Mouse (Mus musculus): ENCODE results near the gene Cdhr2. TPM values are rescaled to one million over a fixed set of nuclear protein-coding genes. Genes with fewer than 3 reads are reported as not detected.

Gene Cdhr2
- total RNA-seq, 2 experiments from 2014 or later = 0.17 TPM; not detected in 1

DNA sequence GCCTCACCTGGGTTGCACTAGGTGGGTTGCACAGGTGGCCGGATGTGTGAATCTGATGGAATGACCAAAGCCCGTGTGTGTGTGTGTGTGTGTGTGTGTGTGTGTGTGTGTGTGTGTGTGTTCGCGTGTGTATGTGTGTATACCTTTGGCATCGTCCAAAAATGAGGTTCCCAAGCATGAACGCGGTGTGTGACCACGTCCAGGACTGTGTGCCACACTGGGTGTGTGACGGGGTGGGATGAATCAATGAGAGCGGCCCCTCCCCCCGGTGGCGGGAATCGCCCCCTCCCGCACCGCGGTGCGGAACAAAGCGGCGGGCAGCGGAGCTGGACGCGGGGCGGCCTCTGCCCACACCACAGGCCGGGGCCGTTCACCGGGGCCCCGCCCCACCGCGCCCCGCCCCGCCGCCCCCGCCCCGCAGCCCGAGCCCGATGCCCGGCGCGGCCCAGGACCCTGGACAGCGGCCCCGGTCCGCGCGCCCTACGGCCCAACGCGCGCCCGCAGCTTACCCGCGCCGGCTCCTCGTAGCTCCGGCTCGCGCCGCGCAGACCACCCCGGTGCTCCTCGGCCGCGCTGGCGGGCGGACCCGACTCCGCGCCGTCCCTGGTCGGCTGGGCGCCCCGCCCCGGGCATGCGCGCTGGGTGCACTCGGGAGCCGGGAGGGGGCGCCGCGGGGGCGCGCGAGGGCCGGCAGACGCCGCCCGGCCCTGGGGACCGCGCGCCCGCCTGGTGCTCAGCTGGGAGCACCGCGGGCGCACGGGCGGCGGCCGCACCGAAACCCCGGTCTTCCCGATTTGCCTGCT, 48.0 kb downstream of the Cdhr2 start:
- peak; percentile 25 to 26 for DNase-seq (ENCODE audit: low spot score in 2 of 2)

DNA sequence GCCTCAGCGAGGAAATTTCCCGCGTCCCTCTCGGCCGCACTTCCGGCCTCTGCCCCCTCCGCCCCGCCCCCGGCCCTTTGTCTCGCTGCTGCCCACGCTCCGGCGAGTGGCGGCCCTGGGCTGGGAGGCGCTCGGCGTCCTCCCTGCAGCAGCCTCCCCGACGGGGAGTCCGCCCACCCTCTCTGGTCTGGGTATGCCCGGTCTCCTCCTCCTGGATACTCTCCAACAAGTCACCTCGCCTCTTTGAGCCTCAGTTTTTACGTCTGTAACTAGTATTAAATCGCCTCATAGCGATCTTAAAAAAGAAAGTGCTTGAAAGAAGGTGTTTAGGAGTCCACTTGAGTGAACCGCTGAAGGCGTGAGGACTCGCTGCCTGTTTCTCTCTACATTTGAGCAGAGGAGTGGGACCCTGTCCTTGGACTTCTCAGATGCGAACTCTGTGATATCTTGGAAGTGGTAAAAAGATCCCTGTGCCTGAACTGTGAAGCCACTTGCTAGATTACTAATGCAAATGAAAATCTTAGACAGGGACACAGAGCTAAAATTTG, 48.7 kb downstream of the Cdhr2 start, which contains the start of gene Gprin1:
TSS of gene Gprin1 (minus strand) at position 11 of the 548 bp plus-strand sequence.
- no peak for DNase-seq (ENCODE audit: low spot score in 2 of 2)

DNA sequence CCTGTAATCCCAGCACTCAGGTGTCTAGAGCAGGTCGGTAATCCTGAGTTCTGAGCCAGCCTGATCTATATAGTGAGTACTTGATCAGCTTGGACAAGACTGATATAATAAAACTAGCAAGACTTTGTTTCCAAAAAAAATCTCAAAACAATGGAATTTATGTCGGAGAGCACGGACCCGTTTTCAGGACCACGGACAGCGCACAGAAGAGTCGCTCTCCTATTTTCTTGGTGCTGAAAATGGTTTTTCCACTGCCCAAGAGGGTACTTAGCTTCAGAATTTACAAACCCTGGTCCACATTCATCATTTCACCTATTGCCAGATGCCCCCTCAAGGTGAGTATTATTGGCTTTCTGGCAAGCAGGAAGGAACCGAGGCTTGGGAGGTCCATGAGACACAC, 49.4 kb downstream of the Cdhr2 start:
- DNase-seq (ENCODE audit: low spot score in 2 of 2) = no peak

DNA sequence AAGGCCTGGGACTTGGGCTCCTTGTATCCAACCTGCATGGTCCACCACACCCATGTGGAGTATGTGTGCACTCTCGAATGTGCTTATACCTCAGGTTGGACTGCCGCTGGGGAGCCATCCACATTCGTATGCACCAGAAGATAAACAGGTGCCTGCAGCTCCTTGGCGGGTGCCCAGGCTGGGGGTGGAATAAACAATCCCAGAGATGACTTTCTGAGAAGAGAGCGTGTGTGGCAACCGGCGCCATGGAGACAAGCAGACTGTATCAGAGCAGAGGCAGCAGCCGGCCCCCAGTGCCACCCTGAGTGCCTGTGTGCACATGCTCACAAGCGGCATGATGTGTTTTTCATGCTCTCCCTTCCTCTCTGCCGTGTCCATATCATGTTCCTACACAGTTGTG, 51.4 kb downstream of the Cdhr2 start:
- no peak for DNase-seq (ENCODE audit: low spot score in 2 of 2)

DNA sequence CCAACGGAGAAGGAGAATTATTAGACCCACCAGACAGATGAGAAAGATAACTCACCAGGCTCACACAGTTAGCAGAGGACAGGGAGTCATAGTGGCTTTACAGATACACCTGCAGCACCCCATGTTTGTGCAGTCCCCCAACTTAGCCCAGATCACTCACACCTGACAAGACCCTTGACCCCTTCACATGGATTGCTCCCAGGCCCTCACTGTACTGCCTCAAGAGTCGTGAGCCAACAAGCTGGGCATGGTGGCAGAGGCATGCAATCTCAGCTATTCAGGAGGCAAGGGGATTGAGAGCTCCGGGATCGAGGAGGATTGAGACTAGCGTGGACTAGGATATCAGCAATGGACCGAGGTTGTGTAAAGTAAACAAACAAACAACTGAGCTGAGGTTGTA, 52.5 kb downstream of the Cdhr2 start:
- no peak for DNase-seq (ENCODE audit: low spot score in 2 of 2)

DNA sequence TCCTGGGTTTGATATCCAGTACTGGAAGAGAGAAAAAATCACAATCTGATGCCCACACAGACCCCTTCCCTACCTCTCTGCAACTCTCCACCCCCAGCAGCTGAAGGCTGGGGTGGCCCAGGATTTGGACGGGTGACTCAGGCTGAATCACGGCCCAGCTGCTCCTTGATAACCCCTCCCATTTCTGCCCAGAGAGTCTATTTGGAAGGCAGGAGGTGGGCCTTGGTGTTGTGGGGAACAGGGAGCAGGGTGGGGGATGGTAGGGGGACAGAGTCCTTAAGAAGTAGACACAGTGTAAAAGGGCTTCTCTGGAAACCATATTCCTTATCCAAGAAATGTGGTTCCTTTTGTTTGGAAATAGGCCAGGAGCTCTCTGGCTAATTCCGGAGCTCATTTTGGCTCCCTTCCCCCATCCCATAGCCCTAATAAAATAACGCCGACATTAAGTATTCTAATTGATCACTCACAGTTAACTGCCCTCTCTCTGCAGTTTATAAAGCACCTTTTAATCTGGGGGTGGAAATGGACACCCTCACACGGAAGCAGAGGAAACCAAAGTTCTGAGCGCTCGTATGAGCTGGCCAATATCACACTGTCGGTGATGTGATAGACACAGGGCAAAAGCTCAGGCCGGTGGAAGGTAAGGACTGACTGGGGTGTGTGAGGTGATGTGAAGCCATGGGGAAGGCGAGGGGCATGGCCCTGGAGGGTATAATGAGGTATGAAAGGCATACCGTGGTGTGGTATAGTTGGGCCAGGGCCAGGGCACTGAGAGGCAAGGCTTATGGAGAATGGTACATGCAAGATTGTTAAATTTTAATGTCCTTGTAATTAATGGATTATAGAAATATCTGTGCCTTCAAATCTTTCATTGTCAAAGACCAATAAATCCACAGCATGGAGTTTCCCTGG, 53.2 kb downstream of the Cdhr2 start:
- DNase-seq (ENCODE audit: low spot score in 2 of 2) = no peak

DNA sequence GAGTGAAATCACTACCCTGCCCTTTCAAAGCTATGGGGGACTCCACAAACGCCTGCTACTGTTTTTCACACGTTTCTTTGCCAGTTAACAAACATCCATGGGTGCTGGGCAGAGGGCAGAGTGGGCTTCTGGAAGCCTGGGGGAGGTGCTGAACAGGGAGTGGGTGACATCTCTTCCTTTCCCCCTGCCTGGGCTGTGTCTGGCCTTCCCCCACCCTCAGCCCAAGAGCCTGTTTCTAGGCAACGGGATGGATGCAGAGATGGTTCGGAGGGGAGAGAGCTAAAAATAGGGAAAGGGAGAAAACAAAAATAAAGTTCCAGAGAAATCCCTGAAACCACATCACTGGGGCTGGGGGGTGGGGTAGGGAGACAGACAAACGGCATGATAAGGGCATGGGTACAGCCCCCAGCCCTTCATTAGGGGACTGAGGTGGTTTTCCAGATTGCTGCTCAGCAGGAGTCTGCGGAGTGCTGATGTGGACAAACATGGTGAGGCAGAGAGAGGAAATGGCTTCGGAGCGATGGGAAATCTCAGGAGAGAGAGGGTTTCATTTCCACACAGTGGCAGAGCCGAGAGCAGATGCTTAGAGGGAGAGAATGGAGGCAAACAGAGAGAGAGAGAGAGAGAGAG, 54.1 kb downstream of the Cdhr2 start:
- no peak for DNase-seq (ENCODE audit: low spot score in 2 of 2)

DNA sequence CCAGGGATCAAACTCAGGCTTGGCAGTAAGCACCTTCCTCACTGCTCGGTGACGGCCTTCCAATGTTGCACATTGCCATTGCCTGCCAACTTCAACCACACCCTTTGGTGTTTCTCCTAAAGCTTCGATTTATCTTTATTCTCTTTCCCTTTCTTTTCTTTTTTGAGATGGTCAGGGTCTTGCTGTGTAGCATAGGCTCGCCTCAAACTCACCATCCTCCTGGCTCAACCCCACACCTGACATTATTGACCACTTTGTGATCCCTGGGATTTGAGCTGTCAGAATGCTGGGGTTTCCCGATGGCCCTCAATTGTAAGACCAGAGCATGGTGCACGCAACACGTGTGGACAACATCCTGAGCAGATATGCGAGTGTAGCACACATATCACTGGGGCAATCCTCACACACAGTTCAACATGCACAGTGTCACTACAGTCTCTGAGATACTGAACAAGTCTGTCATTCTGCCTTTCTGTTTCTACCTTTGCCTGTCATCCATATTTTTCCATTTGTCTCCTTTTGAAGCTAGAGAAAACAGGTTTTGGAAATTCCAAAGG, 55.0 kb downstream of the Cdhr2 start:
- no peak for DNase-seq (ENCODE audit: low spot score in 2 of 2)

DNA sequence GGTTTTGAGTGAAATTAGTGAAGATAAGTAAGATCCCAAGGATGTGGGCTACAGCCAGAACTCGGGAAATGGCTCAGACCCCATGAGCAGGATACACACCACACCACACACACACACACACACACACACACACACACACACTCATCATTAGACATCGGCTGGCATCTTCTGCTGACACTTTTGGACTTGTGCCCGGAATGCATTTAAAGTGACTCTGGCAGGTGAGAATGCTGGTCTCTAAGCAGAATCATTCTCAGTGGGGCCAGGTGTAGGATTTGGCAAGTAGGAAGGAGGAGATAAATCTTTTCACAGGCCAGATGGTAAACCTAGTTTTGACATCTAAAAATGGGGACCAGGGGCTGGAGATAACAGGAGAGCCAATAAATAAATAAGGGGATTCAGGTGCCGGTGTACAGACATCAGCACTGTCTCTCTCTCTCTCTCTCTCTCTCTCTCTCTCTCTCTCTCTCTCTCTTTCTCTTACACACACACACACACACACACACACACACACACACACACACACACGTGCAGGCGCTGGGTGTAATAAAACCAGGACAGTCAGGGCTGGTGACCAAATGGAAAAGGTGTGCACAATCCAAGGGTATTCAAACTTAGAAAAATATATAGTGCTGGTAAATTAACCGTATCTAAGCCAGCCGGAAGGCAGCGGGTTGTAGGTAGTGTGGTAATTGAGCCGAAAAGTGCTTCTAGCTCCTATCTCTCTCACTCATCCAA, 56.0 kb downstream of the Cdhr2 start:
- no peak for DNase-seq (ENCODE audit: low spot score in 2 of 2)

DNA sequence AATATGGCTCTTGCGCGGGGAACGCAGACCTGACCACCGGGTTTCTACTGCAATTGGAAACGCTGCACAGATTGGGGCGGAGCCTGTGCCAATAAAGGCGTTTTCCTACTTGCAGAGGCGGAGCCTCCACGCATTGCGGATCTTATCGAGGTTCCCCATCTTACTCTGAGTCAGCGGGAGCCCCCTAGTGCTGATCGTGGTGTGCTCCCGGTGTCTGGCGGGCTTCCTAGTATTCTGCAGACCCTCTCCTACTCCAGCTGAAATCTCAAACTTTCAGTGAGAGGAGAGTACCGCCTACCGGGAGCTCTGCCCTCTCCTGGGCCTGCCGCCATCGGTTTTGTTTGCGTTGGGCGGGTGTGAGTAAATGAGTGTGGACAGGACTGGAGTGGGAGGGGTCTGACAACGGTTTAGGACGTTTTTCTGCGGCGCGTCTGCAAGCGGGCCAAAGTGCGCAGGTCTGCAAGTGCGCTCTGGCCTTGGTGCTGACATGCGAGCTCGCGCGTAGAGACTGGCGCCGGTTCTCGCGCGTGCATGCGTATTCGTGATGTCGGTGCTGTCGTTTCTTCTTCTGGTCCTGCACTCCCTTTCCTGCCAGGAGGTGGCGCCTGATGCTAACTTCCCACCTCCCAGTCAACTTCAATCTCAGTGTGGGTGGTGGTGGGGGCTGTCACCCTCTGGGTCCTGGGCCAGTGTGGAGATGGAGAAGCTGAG, 56.9 kb downstream of the Cdhr2 start:
- peak; percentile 55 to 64 for DNase-seq (ENCODE audit: low spot score in 2 of 2)

DNA sequence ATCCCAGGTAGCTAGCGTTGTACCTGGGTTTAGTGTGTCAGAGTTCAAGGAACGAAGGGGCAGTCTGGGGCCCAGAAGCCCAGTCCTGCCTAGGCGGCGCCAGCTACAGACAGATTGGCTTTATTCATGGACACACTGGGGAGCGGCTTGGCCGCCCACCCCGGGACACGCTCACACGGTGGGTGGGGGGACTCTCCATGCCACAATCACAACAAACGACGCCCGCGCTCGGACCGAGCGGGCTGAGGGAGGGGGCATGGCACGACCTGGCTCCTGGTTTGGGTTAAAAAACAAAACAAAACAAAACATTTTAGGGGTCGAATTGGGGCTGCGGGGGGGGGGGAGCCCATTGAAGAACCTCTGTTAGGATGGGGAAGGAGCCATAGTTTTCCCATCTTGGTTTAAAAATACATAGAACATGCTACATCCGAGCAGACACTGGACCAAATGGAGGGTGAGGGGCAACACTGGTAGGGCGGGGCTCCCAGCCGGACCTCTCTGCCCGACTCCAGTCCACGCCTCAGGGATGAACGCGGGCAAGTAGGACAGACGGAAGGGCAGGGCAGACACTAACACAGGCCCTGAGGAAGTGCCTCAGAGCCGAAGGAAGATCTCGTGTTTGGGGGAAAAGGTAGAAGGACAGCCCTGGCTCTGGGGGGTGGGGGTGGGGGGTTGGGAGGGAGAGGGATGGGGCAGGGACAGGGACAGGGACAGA, 57.7 kb downstream of the Cdhr2 start:
- DNase-seq (ENCODE audit: low spot score in 2 of 2) = no peak

DNA sequence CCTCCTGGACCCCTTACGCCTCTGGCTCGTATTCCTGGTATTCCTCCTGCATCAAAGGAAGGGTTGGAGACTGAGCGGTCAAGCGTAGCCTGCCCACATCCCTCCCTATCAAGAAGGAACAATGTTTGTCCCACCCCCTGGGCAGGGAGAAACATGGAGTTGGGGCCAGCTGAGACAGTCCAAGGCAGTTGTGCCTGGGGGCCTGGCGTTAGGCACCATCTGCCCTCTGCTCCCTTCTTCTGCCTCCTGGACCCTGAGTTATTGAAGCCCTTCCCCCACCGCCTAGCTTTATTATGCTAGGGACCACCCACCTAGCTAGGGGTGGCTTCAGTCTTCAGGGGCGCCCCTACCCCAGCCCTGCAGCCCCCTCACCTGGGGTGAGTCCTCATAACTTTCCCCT, 58.2 kb downstream of the Cdhr2 start:
- no peak for DNase-seq (ENCODE audit: low spot score in 2 of 2)

DNA sequence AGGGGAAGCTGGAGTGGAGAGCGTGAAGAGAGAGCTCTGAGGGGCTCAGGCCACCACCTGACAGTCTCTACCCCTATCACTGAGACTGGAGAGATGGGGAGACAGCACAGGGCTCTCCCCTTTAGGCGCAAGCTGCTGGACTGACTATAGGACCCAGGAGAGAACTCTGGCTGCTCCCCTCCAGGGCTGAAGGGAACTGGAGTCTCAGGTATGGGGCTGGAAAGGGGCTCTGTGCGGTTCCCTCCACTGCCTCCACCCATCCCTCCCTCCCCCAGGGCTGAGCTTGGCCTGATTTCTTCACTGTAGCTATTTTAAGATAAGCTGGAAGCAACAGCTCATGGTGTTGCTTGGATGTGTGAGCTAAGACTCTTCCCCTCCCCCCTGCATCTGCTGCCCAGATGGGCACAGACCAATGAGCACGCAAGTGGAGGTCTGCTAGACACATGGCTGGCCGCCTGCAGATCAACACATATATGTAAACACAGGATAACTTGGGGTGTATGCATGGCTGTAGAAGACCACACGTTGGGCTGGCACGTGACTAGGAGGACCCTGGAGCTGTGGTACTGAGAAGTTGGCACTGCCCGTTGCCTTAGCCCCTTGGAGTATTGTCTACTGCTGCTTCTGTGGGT, 59.0 kb downstream of the Cdhr2 start:
- no peak for DNase-seq (ENCODE audit: low spot score in 2 of 2)

DNA sequence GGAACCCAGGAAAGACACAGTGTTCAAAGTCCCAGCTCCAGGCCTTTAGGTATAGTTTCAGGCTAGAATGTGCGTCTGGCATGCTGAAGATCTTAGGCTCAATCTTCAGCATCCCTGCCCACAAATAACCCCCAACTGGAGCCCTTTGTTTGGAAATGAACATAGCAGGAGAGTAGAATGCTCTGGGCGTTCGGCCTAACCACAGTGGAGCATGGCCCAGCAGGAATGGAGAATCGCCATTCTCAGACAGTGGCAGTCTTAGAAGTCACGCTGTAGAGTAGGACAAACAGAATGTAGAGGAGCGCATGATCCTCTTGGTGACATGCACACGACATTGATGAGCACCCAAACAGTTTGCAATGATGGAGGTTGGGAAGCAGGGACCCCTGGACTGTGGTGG, 59.6 kb downstream of the Cdhr2 start:
- DNase-seq (ENCODE audit: low spot score in 2 of 2) = no peak

DNA sequence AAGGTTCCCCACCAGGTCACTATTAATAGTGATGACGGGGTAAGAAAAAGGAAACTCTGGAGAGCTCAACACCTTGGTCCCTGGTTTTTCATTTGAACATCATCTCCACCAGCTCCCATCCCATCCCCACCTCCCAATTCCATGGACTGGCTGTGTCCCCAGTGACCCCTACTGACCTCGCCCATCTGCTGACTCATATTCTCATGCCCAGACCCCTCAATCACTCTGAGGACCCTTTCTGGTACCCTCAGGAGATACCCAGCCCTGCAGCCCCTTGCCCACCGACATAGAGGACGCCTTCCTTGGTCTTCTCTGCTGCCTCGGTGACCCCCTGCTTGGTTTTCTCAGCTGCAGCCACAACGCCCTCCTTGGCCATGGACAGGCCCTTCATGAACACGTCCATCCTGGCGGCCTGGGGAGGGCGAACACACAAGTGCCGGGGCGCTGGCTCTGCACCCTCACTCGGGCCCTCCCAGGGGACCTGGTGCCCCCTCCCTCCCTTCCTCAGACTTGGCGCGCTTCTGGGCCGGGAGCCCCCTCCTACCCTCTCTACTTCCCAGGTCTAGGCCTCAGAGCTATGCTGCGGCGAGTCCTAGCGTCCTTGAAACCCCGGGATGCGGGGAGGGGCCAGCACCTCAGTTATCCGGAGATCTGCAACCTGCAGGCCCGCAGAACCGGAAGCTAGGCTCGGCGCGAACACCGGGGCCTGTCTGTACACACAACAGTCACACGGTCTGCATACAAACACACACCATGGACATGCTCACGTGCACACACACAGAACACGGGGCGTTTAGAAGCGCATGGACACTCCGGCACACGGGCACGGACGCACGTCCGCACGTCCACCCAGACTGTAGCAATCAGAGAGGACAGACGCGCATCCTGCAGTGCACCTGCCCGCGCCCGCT, 64.3 kb downstream of the Cdhr2 start:
- no peak for DNase-seq (ENCODE audit: low spot score in 2 of 2)

DNA sequence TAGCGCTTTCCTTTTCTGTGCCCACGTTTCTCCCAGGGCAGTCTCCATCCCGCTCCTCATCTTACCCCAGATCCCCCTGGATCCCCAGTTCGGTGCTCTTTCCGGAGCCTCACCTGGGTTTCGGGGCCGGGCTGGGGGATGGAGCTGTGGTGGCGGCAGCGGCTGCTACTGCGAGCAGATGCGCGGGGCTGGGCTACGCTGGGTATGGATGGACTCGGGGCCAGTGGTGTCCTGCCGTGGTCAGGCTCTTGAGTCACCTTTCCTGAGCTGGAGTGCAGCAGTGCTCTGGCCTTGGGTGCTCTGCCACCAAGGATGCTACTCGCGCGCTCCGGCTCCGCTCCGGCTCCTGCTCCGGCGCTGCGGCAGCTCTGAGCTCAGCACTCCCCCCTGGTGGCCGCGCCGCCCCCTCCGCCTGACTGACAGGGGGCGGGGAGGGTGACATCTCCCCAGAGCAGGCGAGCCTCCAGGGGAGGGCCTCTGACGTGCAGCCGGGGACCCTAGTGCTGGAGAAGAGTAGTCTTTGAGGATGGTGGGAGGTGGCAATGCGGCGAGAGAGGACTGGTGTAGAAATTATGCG, 65.0 kb downstream of the Cdhr2 start, which contains the start of gene Sncb:
TSS of gene Sncb (minus strand) at position 404 of the 577 bp plus-strand sequence.
- peak; percentile 55 to 67 for DNase-seq (ENCODE audit: low spot score in 2 of 2)

DNA sequence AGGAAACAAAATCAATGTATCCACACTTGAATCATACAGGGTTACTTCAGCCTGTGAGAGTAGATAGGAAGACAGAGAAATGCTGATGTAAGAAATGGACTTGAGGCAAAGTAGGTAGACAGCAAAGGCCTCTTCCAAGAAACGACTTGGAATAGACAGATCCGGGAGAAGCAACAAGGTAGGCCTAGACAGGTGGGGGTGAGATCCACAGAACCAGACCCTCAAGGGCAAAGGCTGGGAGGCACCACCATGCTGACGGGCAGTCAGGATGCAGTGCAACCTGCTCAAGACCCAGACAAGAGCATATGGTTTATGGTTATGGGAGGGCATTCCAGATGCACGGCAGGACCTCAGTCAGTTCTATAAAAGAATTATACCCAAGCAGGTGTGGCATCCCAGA, 65.8 kb downstream of the Cdhr2 start:
- DNase-seq (ENCODE audit: low spot score in 2 of 2) = no peak
